Mouse (Mus musculus) embryonic fibroblast, embryonic 13.5 days (primary cell): Measurements from ENCODE around the gene Klhl31. TPM values are rescaled to one million over a fixed set of nuclear protein-coding genes. Genes with fewer than 3 reads are reported as not detected.

Experiments
- H3K27ac ChIP-seq: 2 replicates; pipeline ENCODE4 v1.5.1; 2012; ENCODE audit warnings: low read length, control low read depth, inconsistent platforms; ENCODE audit not compliant: insufficient read depth
- H3K4me1 ChIP-seq: 2 replicates; pipeline ENCODE4 v1.6.1; 2011; ENCODE audit warnings: low read length; ENCODE audit not compliant: control insufficient read depth, insufficient read depth
- H3K4me3 ChIP-seq: 2 replicates; pipeline ENCODE4 v1.5.1; 2011; ENCODE audit warnings: mild to moderate bottlenecking, control low read depth, low read length; ENCODE audit not compliant: insufficient read depth
- CTCF ChIP-seq: IDR thresholded peaks from 2 replicates; pipeline ENCODE4 v1.5.1; 2011; ENCODE audit warnings: mild to moderate bottlenecking, control low read depth, low read length, moderate library complexity, borderline replicate concordance; ENCODE audit not compliant: insufficient read depth
- POLR2A ChIP-seq: IDR thresholded peaks from 2 replicates; pipeline ENCODE4 v1.6.1; 2011; ENCODE audit warnings: low read depth, mild to moderate bottlenecking, control low read depth, low read length, moderate library complexity
- polyA plus RNA-seq: library from polyadenylated mRNA; stranded (reverse); fragments of >200 nt; gene quantifications from 2 replicates; pipeline ENCODE4 v1.2.4, GENCODE M21; 2011; ENCODE audit warnings: low read depth; ENCODE audit not compliant: missing spikeins, insufficient read length

Klhl31 gene
- polyA plus RNA-seq = not detected in 2 replicates

- H3K4me1 ChIP-seq = peaks cover 3% of the 10 kb centered on the region; the same call in 1 of the 2 replicates
- no peak within 1 kb of the TSS for H3K27ac ChIP-seq
- H3K4me3 ChIP-seq = no peak within 1 kb of the TSS
- TF ChIP-seq CTCF (no peak), POLR2A (no peak)
These were observed at the start of gene Klhl31 for GRCm38 (mm10) chr9:77636450-77636951. Gene Klhl31, plus strand, starts transcription at chr9:77636500.

- no peak overlapping the region for H3K27ac ChIP-seq
- TF ChIP-seq POLR2A = no peak
- H3K4me1 ChIP-seq = no peaks in the 10 kb centered on the region
- no peak overlapping the region for H3K4me3 ChIP-seq
These were observed 49.3 kb upstream of the Klhl31 start for GRCm38 (mm10) chr9:77586806-77587591.

GRCm38 (mm10) chr9:77587616-77588015 lies 48.7 kb upstream of the Klhl31 start:
- TF ChIP-seq CTCF (no peak), POLR2A (no peak)
- Histone ChIP-seq H3K4me1 (no peaks in the 10 kb centered on the region), H3K27ac (no peak overlapping the region), H3K4me3 (no peak overlapping the region)

- Histone ChIP-seq H3K27ac (no peak overlapping the region), H3K4me3 (no peak overlapping the region), H3K4me1 (no peaks in the 10 kb centered on the region)
- TF ChIP-seq CTCF = no peak
- TF ChIP-seq POLR2A = no peak
These were observed 46.8 kb upstream of the Klhl31 start for GRCm38 (mm10) chr9:77589496-77589895.

GRCm38 (mm10) chr9:77592423-77592822 lies 43.9 kb upstream of the Klhl31 start:
- Histone ChIP-seq H3K4me3 (no peak overlapping the region), H3K27ac (no peak overlapping the region), H3K4me1 (no peaks in the 10 kb centered on the region)
- TF ChIP-seq POLR2A (no peak), CTCF (no peak)

- no peaks in the 10 kb centered on the region for H3K4me1 ChIP-seq
- no peak for TF ChIP-seq CTCF
- no peak for TF ChIP-seq POLR2A
- no peak overlapping the region for H3K4me3 ChIP-seq
- H3K27ac ChIP-seq = no peak overlapping the region
These were observed 41.2 kb upstream of the Klhl31 start for GRCm38 (mm10) chr9:77595006-77595626.

- TF ChIP-seq CTCF (peak; percentile 53; the same call in 1 of the 2 replicates), POLR2A (no peak)
- Histone ChIP-seq H3K27ac (no peak overlapping the region), H3K4me3 (no peak overlapping the region), H3K4me1 (no peaks in the 10 kb centered on the region)
These were observed 39.9 kb upstream of the Klhl31 start for GRCm38 (mm10) chr9:77596355-77596754.

- TF ChIP-seq CTCF (no peak), POLR2A (no peak)
These were observed 37.7 kb upstream of the Klhl31 start for GRCm38 (mm10) chr9:77598560-77598959.

GRCm38 (mm10) chr9:77602302-77603266 lies 33.7 kb upstream of the Klhl31 start:
- H3K4me3 ChIP-seq = no peak overlapping the region
- no peaks in the 10 kb centered on the region for H3K4me1 ChIP-seq
- no peak overlapping the region for H3K27ac ChIP-seq
- no peak for TF ChIP-seq CTCF
- no peak for TF ChIP-seq POLR2A

More at GRCm38 (mm10) chr9:77598560-77598959, 37.7 kb upstream of the Klhl31 start:
- H3K4me1 ChIP-seq = no peaks in the 10 kb centered on the region
- no peak overlapping the region for H3K27ac ChIP-seq
- H3K4me3 ChIP-seq = no peak overlapping the region
